Mouse (Mus musculus): Measurements from ENCODE around the gene Cnga1.

- no peak for TF ChIP-seq CTCF (IDR thresholded peaks at IDR 0.05; ENCODE audit: insufficient read depth, low read depth, low read length)
- no peak for TF ChIP-seq POLR2A (IDR thresholded peaks at IDR 0.05; ENCODE audit: insufficient read depth, low read depth, low read length)
Measured at GRCm38 (mm10) chr5:72603138-72603537, 40.9 kb downstream of the Cnga1 start.
